Mouse (Mus musculus) erythroblast, embryonic 14.5 days (primary cell): Measurements from ENCODE around the gene Gm26657.

Experiments
- GATA1 ChIP-seq: IDR thresholded peaks from 2 replicates; pipeline ENCODE4 v1.6.1; 2012; ENCODE audit warnings: low read length, inconsistent platforms, mixed read lengths
- TAL1 ChIP-seq: IDR thresholded peaks from 3 replicates; pipeline ENCODE4 v1.6.1; 2012; ENCODE audit warnings: low read length, inconsistent platforms, mixed read lengths

- TF ChIP-seq GATA1 (0 out of 2 replicates have a peak, but pooled peaks have one; percentile 9), TAL1 (no peak)
These were observed 17.2 kb downstream of the Gm26657 start for GRCm38 (mm10) chr4:56756966-56757600.
